Mouse (Mus musculus): ENCODE measurements around the gene Mkln1. TPM values are rescaled to one million over a fixed set of nuclear protein-coding genes. Genes with fewer than 3 reads are reported as not detected.
A peak's percentile ranks its signal among the peaks of the same experiment; 100 is the strongest.

Mkln1 gene
- polyA plus RNA-seq (2012; rRNA removed): 29.6 and 40.1 TPM in 2 replicates

DNA sequence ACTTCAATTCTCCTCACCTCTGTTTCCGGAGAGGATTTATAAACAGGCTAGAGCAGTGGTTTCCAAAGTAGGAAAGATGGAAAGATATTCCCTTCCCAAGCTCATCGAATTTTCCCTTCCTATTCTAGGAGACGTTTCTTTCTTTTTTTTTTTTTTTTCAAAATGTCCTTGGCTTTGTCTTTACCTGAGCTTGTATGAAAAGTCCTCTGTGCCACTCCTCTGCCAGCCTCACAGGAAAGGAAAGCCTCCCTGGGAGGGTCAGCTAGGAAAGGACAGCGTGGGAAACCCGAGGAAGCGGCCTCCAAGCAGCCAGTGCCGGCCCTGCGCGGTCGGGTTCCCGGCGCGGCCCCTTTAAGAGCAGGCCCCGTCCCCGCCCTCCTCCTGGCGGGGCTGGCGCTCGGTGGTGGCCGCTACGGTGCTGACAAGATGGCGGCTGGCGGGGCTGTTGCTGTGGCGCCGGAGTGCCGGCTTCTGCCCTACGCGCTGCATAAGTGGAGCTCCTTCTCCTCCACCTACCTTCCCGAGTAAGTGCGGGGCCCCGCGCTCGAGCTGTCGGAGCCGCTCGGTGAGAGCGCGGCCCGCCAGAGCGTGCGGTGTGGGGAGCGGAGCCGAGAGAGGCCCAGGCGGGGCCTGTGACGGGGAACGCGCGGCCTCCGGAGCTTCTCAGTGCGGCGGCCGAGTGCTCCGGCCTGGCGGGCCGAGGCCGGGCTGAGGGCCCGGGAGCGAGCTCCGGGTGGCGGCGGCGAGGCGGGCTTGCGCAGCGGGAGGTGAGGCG, at the start of gene Mkln1:
Gene Mkln1, plus strand, starts transcription at position 305 of the 775 bp plus-strand sequence.
- H3K36me3 ChIP-seq (ENCODE audit: control insufficient read depth, insufficient read depth, low read length): no peaks in the 10 kb centered on the region
- TF ChIP-seq POLR2A (IDR thresholded peaks at IDR 0.05; ENCODE audit: control insufficient read depth, extremely low read depth, insufficient read depth, low read length, poor library complexity) (peak; percentile 61; the same call in 1 of the 2 replicates), CTCF (IDR thresholded peaks at IDR 0.05; ENCODE audit: borderline replicate concordance, control insufficient read depth, extremely low read depth, insufficient read depth, low read length, poor library complexity) (no peak)
- peak; percentile 87 for DNase-seq
- H3K4me1 ChIP-seq (replicated peaks; ENCODE audit: control insufficient read depth, insufficient read depth, low read length): peaks cover 14% of the 10 kb centered on the region
- H3K4me3 ChIP-seq (ENCODE audit: control insufficient read depth, insufficient read depth, low read length): peak within 1 kb of the TSS; percentile 60
- H3K27ac ChIP-seq (ENCODE audit: control insufficient read depth, insufficient read depth, low read length): no peak within 1 kb of the TSS
- no peaks in the 10 kb centered on the region for H3K27me3 ChIP-seq (ENCODE audit: control insufficient read depth, insufficient read depth, low read length)
- under 1% methylated on average over 65 of the region's 65 CpGs for WGBS

GRCm38 (mm10) chr6:31356444-31357191, 41.9 kb upstream of the Mkln1 start:
- Histone ChIP-seq H3K27ac (ENCODE audit: control insufficient read depth, insufficient read depth, low read length) (no peak overlapping the region), H3K4me1 (replicated peaks; ENCODE audit: control insufficient read depth, insufficient read depth, low read length) (no peaks in the 10 kb centered on the region), H3K4me3 (ENCODE audit: control insufficient read depth, insufficient read depth, low read length) (no peak overlapping the region), H3K36me3 (ENCODE audit: control insufficient read depth, insufficient read depth, low read length) (no peaks in the 10 kb centered on the region), H3K27me3 (ENCODE audit: control insufficient read depth, insufficient read depth, low read length) (no peaks in the 10 kb centered on the region)
- 89% methylated on average over 26 of the region's 26 CpGs for WGBS
- no peak for DNase-seq
- TF ChIP-seq POLR2A (IDR thresholded peaks at IDR 0.05; ENCODE audit: control insufficient read depth, extremely low read depth, insufficient read depth, low read length, poor library complexity) (no peak), CTCF (IDR thresholded peaks at IDR 0.05; ENCODE audit: borderline replicate concordance, control insufficient read depth, extremely low read depth, insufficient read depth, low read length, poor library complexity) (no peak)

DNA sequence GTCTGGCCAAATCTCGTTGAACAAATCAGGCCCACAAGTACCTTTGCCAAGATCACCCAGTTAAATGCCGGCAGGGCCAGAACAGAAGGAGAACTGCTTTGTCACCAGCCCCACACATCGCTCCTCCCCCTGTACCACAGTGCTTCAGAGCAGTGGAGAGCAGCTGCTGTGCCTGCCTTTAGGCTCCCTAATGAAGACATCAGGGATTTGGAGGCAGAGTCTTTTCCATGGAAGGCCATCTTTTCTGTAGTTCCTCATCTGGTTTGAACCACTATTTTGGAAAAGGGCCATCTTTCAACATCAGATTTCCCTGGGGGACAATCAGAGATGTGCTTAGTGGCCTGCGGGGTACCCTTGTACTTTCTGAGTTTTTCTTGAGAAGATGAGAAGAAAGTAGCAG, 41.2 kb upstream of the Mkln1 start:
- TF ChIP-seq POLR2A (IDR thresholded peaks at IDR 0.05; ENCODE audit: control insufficient read depth, extremely low read depth, insufficient read depth, low read length, poor library complexity) (no peak), CTCF (IDR thresholded peaks at IDR 0.05; ENCODE audit: borderline replicate concordance, control insufficient read depth, extremely low read depth, insufficient read depth, low read length, poor library complexity) (no peak)
- H3K27me3 ChIP-seq (ENCODE audit: control insufficient read depth, insufficient read depth, low read length): no peaks in the 10 kb centered on the region
- no peak overlapping the region for H3K27ac ChIP-seq (ENCODE audit: control insufficient read depth, insufficient read depth, low read length)
- no peak for DNase-seq
- 64% methylated on average over 4 of the region's 4 CpGs for WGBS
- no peak overlapping the region for H3K4me3 ChIP-seq (ENCODE audit: control insufficient read depth, insufficient read depth, low read length)
- H3K4me1 ChIP-seq (replicated peaks; ENCODE audit: control insufficient read depth, insufficient read depth, low read length): no peaks in the 10 kb centered on the region
- H3K36me3 ChIP-seq (ENCODE audit: control insufficient read depth, insufficient read depth, low read length): no peaks in the 10 kb centered on the region

DNA sequence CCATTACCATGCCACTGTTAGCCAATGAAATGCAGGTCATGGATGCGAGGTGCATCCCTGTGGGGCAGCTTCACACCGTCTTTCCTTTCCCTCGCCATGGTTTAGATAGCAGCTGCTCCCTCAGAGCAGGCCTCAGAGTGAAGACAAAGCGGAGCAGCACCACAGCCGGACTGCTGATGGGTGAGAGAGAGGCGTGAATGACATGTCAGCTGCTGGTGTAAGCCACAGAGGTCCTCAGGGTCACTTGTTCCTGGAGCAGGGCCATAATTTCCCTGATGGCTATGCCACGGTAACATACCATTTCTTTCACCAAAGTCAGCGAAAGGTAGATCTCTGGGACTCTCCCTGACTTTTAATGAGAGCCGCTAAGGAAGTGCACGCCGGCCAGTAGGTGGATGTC, 35.9 kb upstream of the Mkln1 start:
- TF ChIP-seq POLR2A (IDR thresholded peaks at IDR 0.05; ENCODE audit: control insufficient read depth, extremely low read depth, insufficient read depth, low read length, poor library complexity) (no peak), CTCF (IDR thresholded peaks at IDR 0.05; ENCODE audit: borderline replicate concordance, control insufficient read depth, extremely low read depth, insufficient read depth, low read length, poor library complexity) (no peak)
- Histone ChIP-seq H3K36me3 (ENCODE audit: control insufficient read depth, insufficient read depth, low read length) (no peaks in the 10 kb centered on the region), H3K4me3 (ENCODE audit: control insufficient read depth, insufficient read depth, low read length) (no peak overlapping the region), H3K27me3 (ENCODE audit: control insufficient read depth, insufficient read depth, low read length) (no peaks in the 10 kb centered on the region), H3K27ac (ENCODE audit: control insufficient read depth, insufficient read depth, low read length) (no peak overlapping the region), H3K4me1 (replicated peaks; ENCODE audit: control insufficient read depth, insufficient read depth, low read length) (no peaks in the 10 kb centered on the region)
- WGBS: 94% methylated on average over 11 of the region's 11 CpGs
- DNase-seq: no peak

DNA sequence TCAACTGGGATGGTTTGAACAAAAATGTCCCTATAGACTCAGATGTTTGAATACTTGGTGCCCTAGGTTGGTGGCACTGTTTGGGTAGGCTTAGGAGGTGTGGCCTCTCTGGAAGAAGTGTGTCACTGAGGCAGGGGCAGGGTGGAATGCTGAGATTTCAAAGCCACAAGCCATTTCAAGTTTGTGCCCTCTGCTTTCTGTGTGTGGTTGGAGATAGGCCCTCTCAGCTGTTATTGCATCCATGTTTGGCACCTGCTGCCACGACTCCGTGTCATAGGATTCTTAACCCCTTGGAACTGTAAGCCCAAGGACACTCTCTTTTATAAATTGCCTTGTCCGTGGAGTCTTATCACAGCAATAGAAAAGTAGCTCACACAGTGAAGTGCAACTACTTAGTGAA, 34.1 kb upstream of the Mkln1 start:
- no peaks in the 10 kb centered on the region for H3K4me1 ChIP-seq (replicated peaks; ENCODE audit: control insufficient read depth, insufficient read depth, low read length)
- WGBS: 98% methylated on average over 3 of the region's 3 CpGs
- TF ChIP-seq CTCF (IDR thresholded peaks at IDR 0.05; ENCODE audit: borderline replicate concordance, control insufficient read depth, extremely low read depth, insufficient read depth, low read length, poor library complexity): no peak
- no peak for TF ChIP-seq POLR2A (IDR thresholded peaks at IDR 0.05; ENCODE audit: control insufficient read depth, extremely low read depth, insufficient read depth, low read length, poor library complexity)
- DNase-seq: no peak
- no peak overlapping the region for H3K4me3 ChIP-seq (ENCODE audit: control insufficient read depth, insufficient read depth, low read length)
- no peak overlapping the region for H3K27ac ChIP-seq (ENCODE audit: control insufficient read depth, insufficient read depth, low read length)
- no peaks in the 10 kb centered on the region for H3K27me3 ChIP-seq (ENCODE audit: control insufficient read depth, insufficient read depth, low read length)
- H3K36me3 ChIP-seq (ENCODE audit: control insufficient read depth, insufficient read depth, low read length): no peaks in the 10 kb centered on the region

- DNase-seq: no peak
- Histone ChIP-seq H3K36me3 (ENCODE audit: control insufficient read depth, insufficient read depth, low read length) (no peaks in the 10 kb centered on the region), H3K27ac (ENCODE audit: control insufficient read depth, insufficient read depth, low read length) (no peak overlapping the region), H3K27me3 (ENCODE audit: control insufficient read depth, insufficient read depth, low read length) (no peaks in the 10 kb centered on the region), H3K4me3 (ENCODE audit: control insufficient read depth, insufficient read depth, low read length) (no peak overlapping the region), H3K4me1 (replicated peaks; ENCODE audit: control insufficient read depth, insufficient read depth, low read length) (no peaks in the 10 kb centered on the region)
- 66% methylated on average over 10 of the region's 10 CpGs for WGBS
- TF ChIP-seq POLR2A (IDR thresholded peaks at IDR 0.05; ENCODE audit: control insufficient read depth, extremely low read depth, insufficient read depth, low read length, poor library complexity) (no peak), CTCF (IDR thresholded peaks at IDR 0.05; ENCODE audit: borderline replicate concordance, control insufficient read depth, extremely low read depth, insufficient read depth, low read length, poor library complexity) (no peak)
Measured at GRCm38 (mm10) chr6:31367947-31368346, 30.6 kb upstream of the Mkln1 start.

All from thymus, adult 2 months (tissue).